Mouse (Mus musculus) CH12.LX (cell line): ENCODE measurements at regions not wholly inside any gene's neighbourhood (a gene's known extent, or its start where the extent isn't known, plus 50 kb on each side); places are given as distances from the start of the nearest gene placed in this dataset.

Experiments
- DNase-seq: peaks from one replicate; pipeline ENCODE4 v3.0.0-alpha.2; 2013; ENCODE audit errors: extremely low read depth
- H3K27ac ChIP-seq: 2 replicates; pipeline ENCODE4 v1.5.1; 2012; ENCODE audit warnings: low read depth, mild to moderate bottlenecking, control low read depth, moderate library complexity; ENCODE audit not compliant: insufficient read depth
- H3K27me3 ChIP-seq: replicated peaks from 2 replicates; pipeline ENCODE3; 2012; ENCODE audit warnings: inconsistent platforms
- H3K36me3 ChIP-seq, 2 experiments: replicated peaks in 1 of 2; 2 replicates each; pipeline versions ENCODE3 to v1.6.1; 2012; ENCODE audit warnings: inconsistent platforms in 1 of 2, low read length in 1 of 2, mild to moderate bottlenecking in 1 of 2, mixed read lengths in 1 of 2, moderate library complexity in 1 of 2; ENCODE audit not compliant: control insufficient read depth in 1 of 2, insufficient read depth in 1 of 2
- H3K4me1 ChIP-seq, 2 experiments: 2 replicates each; pipeline ENCODE4 v1.6.1; 2012; ENCODE audit warnings: inconsistent platforms in 1 of 2, moderate library complexity in 1 of 2; ENCODE audit not compliant: insufficient read depth in 2 of 2, control insufficient read depth in 1 of 2
- H3K4me2 ChIP-seq: 2 replicates; pipeline ENCODE4 v1.6.1; 2012; ENCODE audit warnings: low read depth, mild to moderate bottlenecking, control low read depth; ENCODE audit not compliant: poor library complexity, insufficient read depth, severe bottlenecking
- H3K4me3 ChIP-seq, 3 experiments: fragments of 150-350 bp in 1 of 3; sonication (generic) in 1 of 3; replicated peaks in 1 of 3; 2 replicates each; pipeline versions ENCODE3 to v1.5.1; 2011 to 2012; ENCODE audit warnings: low read depth in 2 of 3, low read length in 2 of 3, mild to moderate bottlenecking in 2 of 3, moderate library complexity in 2 of 3, control low read depth in 1 of 3, improper control_type of control experiment in 1 of 3, inconsistent platforms in 1 of 3, mixed read lengths in 1 of 3; ENCODE audit not compliant: poor library complexity in 1 of 3
- H3K79me2 ChIP-seq: replicated peaks from 2 replicates; pipeline ENCODE4 v1.6.1; 2012; ENCODE audit warnings: mild to moderate bottlenecking, moderate library complexity; ENCODE audit not compliant: control insufficient read depth, poor library complexity, insufficient read depth, severe bottlenecking; ENCODE audit errors: extremely low read depth
- H3K9ac ChIP-seq: 2 replicates; pipeline ENCODE4 v1.6.1; 2012; ENCODE audit warnings: low read depth, mild to moderate bottlenecking, control low read depth, moderate library complexity; ENCODE audit not compliant: insufficient read depth
- H3K9me3 ChIP-seq: replicated peaks from 2 replicates; pipeline ENCODE3; 2012; ENCODE audit warnings: low read length, inconsistent platforms, mixed read lengths
- CTCF ChIP-seq, 2 experiments: IDR thresholded peaks in 1 of 2; conservative IDR thresholded peaks in 1 of 2; 2 replicates each; pipeline ENCODE4 v1.5.1; 2011 to 2012; ENCODE audit warnings: low read depth in 2 of 2, low read length in 2 of 2, improper control_type of control experiment in 1 of 2, inconsistent platforms in 1 of 2, mild to moderate bottlenecking in 1 of 2, moderate library complexity in 1 of 2
- EP300 ChIP-seq: IDR thresholded peaks from 2 replicates; pipeline ENCODE4 v1.6.1; 2011; ENCODE audit warnings: low read length, improper control_type of control experiment
- ETS1 ChIP-seq: conservative IDR thresholded peaks from 2 replicates; pipeline ENCODE4 v1.6.1; 2012; ENCODE audit warnings: low read depth, mild to moderate bottlenecking, inconsistent platforms, low read length, improper control_type of control experiment, moderate library complexity
- GABPA ChIP-seq: IDR thresholded peaks from 2 replicates; pipeline ENCODE4 v1.6.1; 2012; ENCODE audit warnings: low read depth, low read length, improper control_type of control experiment, inconsistent platforms; ENCODE audit not compliant: insufficient replicate concordance
- JUND ChIP-seq: conservative IDR thresholded peaks from 2 replicates; pipeline ENCODE4 v1.6.1; 2011; ENCODE audit warnings: low read depth, low read length, improper control_type of control experiment
- MAFK ChIP-seq: IDR thresholded peaks from 2 replicates; pipeline ENCODE4 v1.6.1; 2011; ENCODE audit warnings: low read length, improper control_type of control experiment; ENCODE audit not compliant: insufficient replicate concordance
- NELFE ChIP-seq: IDR thresholded peaks from 2 replicates; pipeline ENCODE4 v1.6.1; 2011; ENCODE audit warnings: low read depth, low read length, improper control_type of control experiment
- NRF1 ChIP-seq: IDR thresholded peaks from 2 replicates; pipeline ENCODE4 v1.6.1; 2014; ENCODE audit warnings: low read depth, mild to moderate bottlenecking, inconsistent platforms, low read length, improper control_type of control experiment, moderate library complexity
- PAX5 ChIP-seq: IDR thresholded peaks from 2 replicates; pipeline ENCODE4 v1.6.1; 2012; ENCODE audit warnings: low read length, inconsistent platforms, mixed read lengths
- POLR2AphosphoS2 ChIP-seq: IDR thresholded peaks from 2 replicates; pipeline ENCODE4 v1.6.1; 2011; ENCODE audit warnings: low read depth, low read length, improper control_type of control experiment
- RAD21 ChIP-seq: IDR thresholded peaks from 2 replicates; pipeline ENCODE4 v1.6.1; 2011; ENCODE audit warnings: low read depth, mild to moderate bottlenecking, low read length, improper control_type of control experiment, moderate library complexity
- RCOR1 ChIP-seq: conservative IDR thresholded peaks from 2 replicates; pipeline ENCODE4 v1.6.1; 2012; ENCODE audit warnings: low read depth, mild to moderate bottlenecking, inconsistent platforms, low read length, improper control_type of control experiment
- SIN3A ChIP-seq: IDR thresholded peaks from 2 replicates; pipeline ENCODE4 v1.6.1; 2012; ENCODE audit warnings: low read length, improper control_type of control experiment, inconsistent platforms
- SMC3 ChIP-seq: IDR thresholded peaks from 2 replicates; pipeline ENCODE4 v1.6.1; 2011; ENCODE audit warnings: low read depth, low read length, improper control_type of control experiment
- TBP ChIP-seq: conservative IDR thresholded peaks from 2 replicates; pipeline ENCODE4 v1.6.1; 2011; ENCODE audit warnings: low read depth, low read length, improper control_type of control experiment
- UBTF ChIP-seq: IDR thresholded peaks from 2 replicates; pipeline ENCODE4 v1.6.1; 2012; ENCODE audit warnings: low read depth, mild to moderate bottlenecking, inconsistent platforms, low read length, improper control_type of control experiment, moderate library complexity
- USF2 ChIP-seq: conservative IDR thresholded peaks from 2 replicates; pipeline ENCODE4 v1.6.1; 2011; ENCODE audit warnings: low read depth, low read length, improper control_type of control experiment
- ZKSCAN1 ChIP-seq: IDR thresholded peaks from 2 replicates; pipeline ENCODE4 v1.6.1; 2012; ENCODE audit warnings: low read depth, inconsistent platforms, low read length, improper control_type of control experiment, borderline replicate concordance
- ZMIZ1 ChIP-seq: IDR thresholded peaks from 2 replicates; pipeline ENCODE4 v1.6.1; 2012; ENCODE audit warnings: low read depth, mild to moderate bottlenecking, inconsistent platforms, low read length, improper control_type of control experiment
- dilution Hi-C: fragments of 300-500 bp; cut with MboI; formaldehyde crosslinking; loops from 2 replicates; pipeline ENCODE4 v1.14.3; 2020; ENCODE audit warnings: low sequenced_read_pairs; ENCODE audit not compliant: extremely low pct_unique_long_range_greater_than_20kb, extremely low pct_ligation_motif_present
- in situ Hi-C: fragments of 300-500 bp; cut with MboI; formaldehyde crosslinking; loops from 3 replicates; pipeline ENCODE4 v1.14.3; 2019; ENCODE audit warnings: low sequenced_read_pairs, low pct_ligation_motif_present, low pct_unique_long_range_greater_than_20kb, mixed read lengths

DNA sequence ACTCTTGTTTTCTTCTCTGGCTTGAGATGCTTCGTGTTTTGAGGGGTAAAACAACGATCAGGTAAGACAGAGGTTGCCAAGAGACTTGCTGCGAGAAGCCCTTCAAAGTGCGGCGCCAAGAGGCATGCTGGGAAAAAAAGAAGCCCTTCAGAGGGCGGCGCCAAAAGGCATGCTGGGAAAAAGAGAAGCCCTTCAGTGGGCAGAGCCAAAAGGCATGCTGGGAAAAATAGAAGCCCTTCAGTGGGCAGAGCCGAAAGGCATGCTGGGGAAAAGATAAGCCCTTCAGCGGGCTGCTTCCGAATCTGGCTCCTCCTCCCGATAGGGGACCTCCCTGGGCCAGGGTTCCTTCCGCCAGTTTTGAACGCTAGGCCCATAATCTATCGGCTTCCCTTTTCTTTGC, 169.5 kb downstream of the Bmp7 start:
- dilution Hi-C loops (no loop called here), in situ Hi-C loops (loop anchor here (10.0 kb wide), 1 partner anchor 296 kb away; the partner anchor contains the start of gene Fam209)
- no peak overlapping the region for H3K9ac ChIP-seq
- H3K4me3 ChIP-seq = no peak overlapping the region
- H3K27ac ChIP-seq = no peak overlapping the region
- no peak for DNase-seq
- no peak for TF ChIP-seq GABPA
- no peak for TF ChIP-seq UBTF
- TF ChIP-seq JUND = no peak
- TF ChIP-seq ZKSCAN1 = no peak
- no peak for TF ChIP-seq EP300
- no peak for TF ChIP-seq NELFE
- TF ChIP-seq ZMIZ1 = no peak
- no peak for TF ChIP-seq ETS1
- TF ChIP-seq PAX5 = no peak
- no peak for TF ChIP-seq SIN3A
- no peak for TF ChIP-seq MAFK
- TF ChIP-seq NRF1 = no peak
- TF ChIP-seq CTCF (conservative IDR thresholded peaks at IDR 0.05 in 1 of 2, IDR thresholded peaks at IDR 0.05 in 1 of 2; ENCODE audit: low read depth in 2 of 2, low read length in 2 of 2) = no peak
- TF ChIP-seq POLR2AphosphoS2 = no peak
- no peaks in the 10 kb centered on the region for H3K9me3 ChIP-seq
- H3K4me1 ChIP-seq = no peaks in the 10 kb centered on the region
- H3K27me3 ChIP-seq = peaks cover 70% of the 10 kb centered on the region
- H3K4me2 ChIP-seq = no peak overlapping the region
- H3K79me2 ChIP-seq = no peaks in the 10 kb centered on the region
- no peaks in the 10 kb centered on the region for H3K36me3 ChIP-seq

DNA sequence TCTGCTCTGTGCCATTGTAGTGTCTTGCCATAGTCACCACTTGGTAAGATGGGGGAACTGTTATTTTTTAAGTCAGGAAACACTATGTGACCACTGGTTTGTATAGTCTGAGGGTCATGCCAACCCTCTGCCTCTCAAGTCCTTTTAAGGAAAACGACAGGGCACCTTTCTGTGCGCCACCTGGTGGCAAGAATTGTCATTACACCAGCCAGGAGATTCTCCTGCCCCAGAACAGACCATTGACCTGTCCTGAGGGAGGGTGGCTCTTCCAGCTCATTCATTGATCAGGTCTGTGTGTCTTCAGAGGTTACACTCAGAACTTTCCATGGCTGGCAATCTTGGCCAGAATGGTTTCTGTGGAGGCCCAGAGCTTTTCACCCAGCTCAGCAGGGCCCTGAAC, 166.9 kb downstream of the Bmp7 start:
- TF ChIP-seq USF2 (no peak), RCOR1 (no peak), TBP (no peak), RAD21 (no peak; the same call in none of the 2 replicates), CTCF (conservative IDR thresholded peaks at IDR 0.05 in 1 of 2, IDR thresholded peaks at IDR 0.05 in 1 of 2; ENCODE audit: low read depth in 2 of 2, low read length in 2 of 2) (peak; percentile 57 to 97), EP300 (no peak), SMC3 (peak; percentile 53), ZMIZ1 (no peak), ETS1 (no peak)
- TF ChIP-seq, all 38 proteins: peak for 2
- H3K4me3 ChIP-seq = no peak overlapping the region
- in situ Hi-C loops = loop anchor here (10.0 kb wide), 1 partner anchor 298 kb away; the partner anchor contains the start of gene Fam209
- no peak overlapping the region for H3K27ac ChIP-seq
- dilution Hi-C loops = no loop called here
- 0 out of 4 replicates have a peak, but pooled peaks cover 0 to 3% of the 10 kb centered on the region in 2 experiments for H3K4me1 ChIP-seq
- peaks cover 11% of the 10 kb centered on the region for H3K9me3 ChIP-seq
- peaks cover 62% of the 10 kb centered on the region for H3K27me3 ChIP-seq
- H3K79me2 ChIP-seq = no peaks in the 10 kb centered on the region
- no peaks in the 10 kb centered on the region for H3K36me3 ChIP-seq
- DNase-seq = peak; percentile 45
- H3K9ac ChIP-seq = no peak overlapping the region
- no peak overlapping the region for H3K4me2 ChIP-seq
